Mouse (Mus musculus) G1E (cell line): Measurements from ENCODE around the gene Gtf2ird1.

Experiments used
- CTCF ChIP-seq: IDR thresholded peaks from 2 replicates; pipeline ENCODE4 v1.5.1; 2012; ENCODE audit warnings: low read depth, low read length, inconsistent platforms, mixed read lengths
- GATA1 ChIP-seq: IDR thresholded peaks from 2 replicates; pipeline ENCODE4 v1.6.1; 2012; ENCODE audit warnings: borderline replicate concordance, low read length, inconsistent platforms, mixed read lengths
- POLR2AphosphoS5 ChIP-seq: IDR thresholded peaks from 2 replicates; pipeline ENCODE4 v1.6.1; 2012; ENCODE audit warnings: low read depth, low read length, inconsistent platforms; ENCODE audit not compliant: insufficient replicate concordance
- TAL1 ChIP-seq: conservative IDR thresholded peaks from 2 replicates; pipeline ENCODE4 v1.6.1; 2012; ENCODE audit warnings: low read depth, low read length, inconsistent platforms, mixed read lengths

GRCm38 (mm10) chr5:134310201-134310600, 146.3 kb downstream of the Gtf2ird1 start:
- no peak for TF ChIP-seq CTCF
- no peak for TF ChIP-seq GATA1
- no peak for TF ChIP-seq POLR2AphosphoS5
- TF ChIP-seq TAL1: no peak
